Mouse (Mus musculus) testis, adult 2 months (tissue): ENCODE data around the gene Gm20388. TPM values are rescaled to one million over a fixed set of nuclear protein-coding genes. Genes with fewer than 3 reads are reported as not detected.

Experiments used
- H3K27ac ChIP-seq: fragments of 200-500 bp; 2 replicates; pipeline ENCODE4 v1.5.1; 2012; ENCODE audit warnings: low read depth, low read length; ENCODE audit not compliant: control insufficient read depth, insufficient read depth
- H3K27me3 ChIP-seq: fragments of 200-500 bp; 2 replicates; pipeline ENCODE4 v1.6.1; 2012; ENCODE audit warnings: mild to moderate bottlenecking, low read length, moderate library complexity; ENCODE audit not compliant: control insufficient read depth, insufficient read depth
- H3K36me3 ChIP-seq: fragments of 200-500 bp; 2 replicates; pipeline ENCODE4 v1.6.1; 2012; ENCODE audit warnings: mild to moderate bottlenecking, low read length; ENCODE audit not compliant: control insufficient read depth, insufficient read depth
- H3K4me1 ChIP-seq: fragments of 200-500 bp; 2 replicates; pipeline ENCODE4 v1.6.1; 2012; ENCODE audit warnings: low read length; ENCODE audit not compliant: control insufficient read depth, insufficient read depth
- H3K4me3 ChIP-seq: fragments of 200-500 bp; 2 replicates; pipeline ENCODE4 v1.5.1; 2012; ENCODE audit warnings: low read depth, mild to moderate bottlenecking, low read length, moderate library complexity, mixed read lengths; ENCODE audit not compliant: control insufficient read depth
- CTCF ChIP-seq: fragments of 200-500 bp; IDR thresholded peaks from 2 replicates; pipeline ENCODE4 v1.5.1; 2012; ENCODE audit warnings: low read depth, mild to moderate bottlenecking, inconsistent platforms, low read length, moderate library complexity; ENCODE audit not compliant: control insufficient read depth, insufficient read depth, insufficient replicate concordance
- POLR2A ChIP-seq: fragments of 200-500 bp; IDR thresholded peaks from 2 replicates; pipeline ENCODE4 v1.6.1; 2012; ENCODE audit warnings: low read depth, mild to moderate bottlenecking, inconsistent platforms, low read length, moderate library complexity; ENCODE audit not compliant: control insufficient read depth
- polyA plus RNA-seq: library from polyadenylated mRNA; depleted of rRNA; stranded (reverse); fragments of >200 nt; gene quantifications from 2 replicates; pipeline ENCODE4 v1.2.3, GENCODE M21; 2012

Gene Gm20388
- polyA plus RNA-seq, 1 experiment = 5.6 TPM

DNA sequence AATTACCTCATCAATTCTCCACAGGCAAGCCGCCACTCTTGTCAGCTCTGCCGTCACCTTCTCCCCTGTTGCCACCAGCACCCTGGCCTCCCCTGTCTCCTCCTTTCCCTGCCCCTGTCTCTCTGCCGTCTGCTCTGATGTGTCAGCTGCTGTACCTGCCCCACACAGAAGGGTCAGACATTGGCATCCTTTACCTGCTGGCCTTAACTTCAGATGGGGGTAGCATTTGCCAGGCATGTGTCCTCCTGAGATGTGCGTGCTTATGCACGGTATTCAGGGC, 2883.5 kb downstream of the Gm20388 start:
- Histone ChIP-seq H3K4me1 (no peaks in the 10 kb centered on the region; the same call in 1 of the 2 replicates), H3K4me3 (no peak overlapping the region), H3K36me3 (no peaks in the 10 kb centered on the region), H3K27me3 (no peaks in the 10 kb centered on the region), H3K27ac (no peak overlapping the region)
- TF ChIP-seq CTCF (no peak), POLR2A (no peak)

- H3K4me1 ChIP-seq = no peaks in the 10 kb centered on the region; the same call in 1 of the 2 replicates
- H3K36me3 ChIP-seq = no peaks in the 10 kb centered on the region
- no peak overlapping the region for H3K27ac ChIP-seq
- no peaks in the 10 kb centered on the region for H3K27me3 ChIP-seq
- TF ChIP-seq POLR2A (no peak), CTCF (no peak)
- no peak overlapping the region for H3K4me3 ChIP-seq
Measured at GRCm38 (mm10) chr8:122803906-122804761, 2893.5 kb downstream of the Gm20388 start.

DNA sequence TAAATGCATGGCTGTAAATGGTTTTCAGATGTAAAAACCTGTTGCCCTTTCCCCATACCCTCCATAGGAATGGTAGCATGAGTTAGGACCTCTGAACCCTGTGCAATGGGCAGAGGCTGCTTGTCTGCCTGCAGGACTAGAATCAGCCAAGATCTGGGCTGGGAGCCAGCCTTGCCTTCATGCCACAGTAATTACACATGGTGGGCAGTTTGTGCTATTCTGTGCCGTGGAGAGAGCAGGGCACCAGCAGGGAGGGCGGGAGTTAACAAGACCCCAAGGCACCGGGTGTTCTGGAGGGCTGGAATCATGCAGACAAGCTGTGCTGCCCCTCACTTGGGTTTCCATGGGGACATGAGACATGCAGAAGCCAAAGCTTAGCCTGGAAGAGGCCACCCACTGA, 2894.7 kb downstream of the Gm20388 start:
- Histone ChIP-seq H3K27ac (no peak overlapping the region), H3K4me1 (no peaks in the 10 kb centered on the region), H3K36me3 (no peaks in the 10 kb centered on the region), H3K27me3 (no peaks in the 10 kb centered on the region), H3K4me3 (no peak overlapping the region)
- TF ChIP-seq POLR2A (no peak), CTCF (no peak)

- H3K4me1 ChIP-seq = no peaks in the 10 kb centered on the region
- no peak overlapping the region for H3K27ac ChIP-seq
Measured at GRCm38 (mm10) chr8:122806956-122807538, 2896.4 kb downstream of the Gm20388 start.

GRCm38 (mm10) chr8:122807907-122808306, 2897.3 kb downstream of the Gm20388 start:
- TF ChIP-seq POLR2A (no peak), CTCF (no peak)
- Histone ChIP-seq H3K27ac (no peak overlapping the region), H3K4me1 (no peaks in the 10 kb centered on the region), H3K36me3 (no peaks in the 10 kb centered on the region), H3K27me3 (no peaks in the 10 kb centered on the region), H3K4me3 (no peak overlapping the region)

More at GRCm38 (mm10) chr8:122806956-122807538, 2896.4 kb downstream of the Gm20388 start:
- no peak overlapping the region for H3K4me3 ChIP-seq
- no peaks in the 10 kb centered on the region for H3K27me3 ChIP-seq
- TF ChIP-seq CTCF (no peak), POLR2A (no peak)
- no peaks in the 10 kb centered on the region for H3K36me3 ChIP-seq

DNA sequence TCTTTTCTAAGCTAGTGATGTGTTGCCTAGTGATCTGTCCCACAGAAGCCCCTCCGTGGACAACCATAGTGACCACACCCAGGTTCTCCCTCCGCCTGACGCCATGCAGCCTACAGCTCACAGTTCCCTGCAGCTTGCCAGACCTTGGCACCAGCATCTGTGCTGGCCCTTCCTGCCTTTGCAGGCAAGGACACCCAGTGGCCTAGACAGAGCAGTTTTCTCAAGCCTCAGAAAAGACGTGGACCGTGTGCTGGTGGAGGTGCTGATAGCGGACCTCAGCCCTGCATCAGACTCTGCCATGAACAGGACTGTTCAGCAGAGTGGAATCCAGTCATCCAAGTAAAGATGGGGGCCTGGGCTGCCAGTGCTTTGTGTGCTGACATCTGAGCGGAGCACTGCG, 2899.7 kb downstream of the Gm20388 start:
- Histone ChIP-seq H3K4me3 (no peak overlapping the region), H3K36me3 (no peaks in the 10 kb centered on the region), H3K4me1 (no peaks in the 10 kb centered on the region), H3K27me3 (no peaks in the 10 kb centered on the region), H3K27ac (no peak overlapping the region)
- TF ChIP-seq CTCF (no peak), POLR2A (no peak)

DNA sequence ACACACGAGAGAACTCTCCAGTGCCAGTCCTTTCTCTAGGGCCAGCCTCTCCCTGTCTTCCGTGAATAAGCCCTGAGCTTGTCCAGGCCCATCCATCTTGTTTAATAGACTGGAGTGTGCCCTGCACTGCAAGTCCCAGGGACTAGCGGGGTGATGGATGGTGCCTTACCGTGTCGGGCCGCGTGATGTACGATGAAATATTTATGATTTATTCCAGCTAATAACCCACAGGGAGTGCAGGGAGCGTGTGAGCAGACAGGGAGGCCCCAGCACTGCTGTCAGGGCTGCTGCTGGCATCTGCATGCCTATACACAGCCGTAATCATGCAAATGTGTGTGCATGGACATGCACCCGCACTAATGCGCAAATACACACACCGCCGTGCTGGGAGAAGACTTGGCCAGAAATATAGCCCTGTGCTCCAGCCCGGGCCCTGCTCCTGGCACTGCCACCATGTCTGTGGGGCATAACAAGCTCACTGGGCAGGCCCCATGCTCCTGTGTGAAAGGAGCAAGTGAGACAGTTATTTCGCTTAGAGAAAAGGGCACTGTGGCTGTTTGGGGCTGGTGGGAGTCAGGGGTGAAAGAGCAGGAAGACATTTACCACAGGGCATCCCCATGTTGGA, 2901.3 kb downstream of the Gm20388 start:
- Histone ChIP-seq H3K36me3 (no peaks in the 10 kb centered on the region), H3K4me1 (no peaks in the 10 kb centered on the region), H3K4me3 (no peak overlapping the region), H3K27ac (no peak overlapping the region), H3K27me3 (no peaks in the 10 kb centered on the region)
- TF ChIP-seq POLR2A (no peak), CTCF (no peak)
